Mouse (Mus musculus): ENCODE results near the gene Cldn17. TPM values are rescaled to one million over a fixed set of nuclear protein-coding genes. Genes with fewer than 3 reads are reported as not detected.

Cldn17 gene
- not detected for total RNA-seq (2023)

DNA sequence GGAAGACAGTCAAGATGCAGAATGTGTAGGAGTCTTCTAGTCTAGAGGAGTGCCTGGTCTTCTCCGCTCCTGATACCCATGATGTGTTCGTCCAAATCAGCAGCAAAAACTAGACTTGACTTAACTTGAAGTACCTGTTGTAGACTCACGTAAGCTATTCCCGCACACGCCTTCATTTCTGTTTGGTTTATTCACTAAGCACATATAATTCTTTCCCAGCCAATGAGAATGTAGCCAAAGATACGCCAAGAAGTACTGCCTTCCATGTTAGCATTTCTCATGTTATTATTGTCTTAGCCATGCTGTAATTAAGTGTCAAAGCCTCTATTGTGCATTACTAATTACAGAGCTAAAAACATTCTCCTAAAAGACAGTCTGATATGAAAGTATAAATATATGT lies at the start of gene Cldn17:
Cldn17 (minus strand) TSS at position 101 of the 400 bp plus-strand sequence.

Other genes starting within 250 kb of the Cldn17 start
- gene Grik1, start 216.7 kb downstream of the Cldn17 start, total RNA-seq (2023) = not detected
- not detected for gene Cldn8, start 56.2 kb upstream of the Cldn17 start, total RNA-seq (2023)
- not detected for gene Krtap24-1, start 105.3 kb upstream of the Cldn17 start, total RNA-seq (2023)
- gene 2310079G19Rik, start 120.7 kb upstream of the Cldn17 start, total RNA-seq (2023) = not detected
- not detected for gene Krtap26-1, start 140.8 kb upstream of the Cldn17 start, total RNA-seq (2023)
- not detected for gene Krtap27-1, start 164.7 kb upstream of the Cldn17 start, total RNA-seq (2023)
- gene 2310061N02Rik, start 201.0 kb upstream of the Cldn17 start, total RNA-seq (2023) = not detected
- not detected for gene Krtap13-1, start 221.9 kb upstream of the Cldn17 start, total RNA-seq (2023)
- gene Krtap13, start 244.7 kb upstream of the Cldn17 start, total RNA-seq (2023) = not detected

Measured in T-cell, adult 66 days (primary cell).